Mouse (Mus musculus) heart, adult 2 months (tissue): ENCODE measurements around the gene Gm1979. TPM values are rescaled to one million over a fixed set of nuclear protein-coding genes. Genes with fewer than 3 reads are reported as not detected.
"Not testable (repeated sequence)": the region's sequence is repeated elsewhere in the genome, so short reads cannot be mapped to it uniquely, and the experiment has no call there.

Experiments
- DNase-seq, 2 experiments: peaks; one replicate each; pipeline ENCODE4 v3.0.0; 2021
- H3K27ac ChIP-seq: fragments of 200-600 bp; 2 replicates; pipeline ENCODE4 v1.8.1; 2022
- H3K27me3 ChIP-seq: fragments of 200-500 bp; 2 replicates; pipeline ENCODE4 v1.6.1; 2012; ENCODE audit warnings: mild to moderate bottlenecking, low read length, inconsistent platforms, mixed read lengths; ENCODE audit not compliant: control insufficient read depth, insufficient read depth
- H3K36me3 ChIP-seq: fragments of 200-500 bp; 2 replicates; pipeline ENCODE4 v1.6.1; 2012; ENCODE audit warnings: low read length, inconsistent platforms; ENCODE audit not compliant: control insufficient read depth, insufficient read depth
- H3K4me1 ChIP-seq: fragments of 200-500 bp; 2 replicates; pipeline ENCODE4 v1.6.1; 2011; ENCODE audit warnings: low read length; ENCODE audit not compliant: control insufficient read depth, insufficient read depth
- H3K4me3 ChIP-seq: fragments of 200-600 bp; 2 replicates; pipeline ENCODE4 v1.8.1; 2022
- H3K79me2 ChIP-seq: fragments of 200-500 bp; replicated peaks from 2 replicates; pipeline ENCODE4 v1.6.1; 2012; ENCODE audit warnings: mild to moderate bottlenecking, inconsistent platforms, low read length, moderate library complexity, mixed read lengths; ENCODE audit not compliant: control insufficient read depth, insufficient read depth
- H3K9ac ChIP-seq: fragments of 200-500 bp; 2 replicates; pipeline ENCODE4 v1.6.1; 2012; ENCODE audit warnings: low read depth, mild to moderate bottlenecking, control low read depth, inconsistent platforms, low read length, mixed read lengths
- WGBS: fragments of 180-500 bp; shearing (Covaris S2); methylation state at CpG from one replicate; pipeline ENCODE4 v1.1.7; 2018; 5-methylcytosine and 5-hydroxymethylcytosine counted together
- intact Hi-C: fragments of 180-260 bp; cut with DNase I; formaldehyde crosslinking; loops from one replicate; pipeline ENCODE4 v1.15.1; 2025
- long read RNA-seq: library from polyadenylated mRNA; stranded (forward); transcript quantifications from one replicate; pipeline ENCODE4 v2.0.0, GENCODE M21; 2021
- polyA plus RNA-seq: library from polyadenylated mRNA; depleted of rRNA; stranded (reverse); fragments of >200 nt; gene quantifications from 2 replicates; pipeline ENCODE4 v1.2.3, GENCODE M21; 2012; rRNA removed
- total RNA-seq, 2 experiments: library from RNA; stranded (reverse); gene quantifications; 2 replicates each; pipeline ENCODE4 v1.2.3; 2021

Gm1979 gene
- not detected for total RNA-seq
- polyA plus RNA-seq = not detected in 2 replicates
- long read RNA-seq = 0 reads

DNA sequence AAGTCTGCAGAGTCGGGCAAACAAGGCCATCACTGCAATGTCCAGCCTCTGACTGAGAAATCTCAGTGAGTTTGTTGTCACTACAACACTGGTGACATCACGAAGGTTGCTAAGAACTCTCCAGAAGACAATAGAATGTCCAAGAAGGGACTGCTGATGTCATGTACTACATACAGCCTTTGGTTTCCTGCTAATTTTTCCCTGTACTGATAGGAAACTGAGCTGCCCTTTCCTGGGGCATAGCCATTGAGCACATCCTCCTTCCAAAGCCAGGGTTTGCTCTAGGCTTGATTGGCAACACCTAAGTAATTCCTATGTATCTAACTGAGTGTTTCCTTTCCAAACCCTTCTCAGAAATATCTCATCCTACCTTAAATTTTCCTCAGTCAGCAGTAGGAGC is at the start of gene Gm1979:
Gene Gm1979 (minus strand): TSS at position 101 of the 400 bp plus-strand sequence.
- intact Hi-C loops, H3K9ac ChIP-seq, H3K36me3 ChIP-seq, H3K4me1 ChIP-seq, H3K27me3 ChIP-seq, H3K4me3 ChIP-seq, DNase-seq, H3K27ac ChIP-seq, H3K79me2 ChIP-seq: not testable (repeated sequence)
- 60% methylated on average over 1 of the region's 2 CpGs for WGBS

DNA sequence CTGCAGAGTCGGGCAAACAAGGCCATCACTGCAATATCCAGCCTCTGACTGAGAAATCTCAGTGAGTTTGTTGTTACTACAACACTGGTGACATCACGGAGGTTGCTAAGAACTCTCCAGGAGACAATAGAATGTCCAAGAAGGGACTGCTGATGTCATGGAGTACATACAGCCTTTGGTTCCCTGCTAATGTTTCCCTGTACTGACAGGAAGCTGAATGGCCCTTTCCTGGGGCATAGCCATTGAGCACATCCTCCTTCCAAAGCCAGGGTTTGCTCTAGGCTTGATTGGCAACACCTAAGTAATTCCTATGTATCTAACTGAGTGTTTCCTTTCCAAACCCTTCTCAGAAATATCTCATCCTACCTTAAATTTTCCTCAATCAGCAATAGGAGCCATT is 34.9 kb upstream of the Gm1979 start, which contains the start of gene Speer4a:
Gene Speer4a (minus strand): TSS at position 101 of the 400 bp plus-strand sequence.
- H3K4me1 ChIP-seq, H3K27ac ChIP-seq, H3K36me3 ChIP-seq, H3K27me3 ChIP-seq, H3K79me2 ChIP-seq, DNase-seq, H3K4me3 ChIP-seq, intact Hi-C loops, H3K9ac ChIP-seq: not testable (repeated sequence)
- WGBS = 60% methylated on average over 2 of the region's 2 CpGs

DNA sequence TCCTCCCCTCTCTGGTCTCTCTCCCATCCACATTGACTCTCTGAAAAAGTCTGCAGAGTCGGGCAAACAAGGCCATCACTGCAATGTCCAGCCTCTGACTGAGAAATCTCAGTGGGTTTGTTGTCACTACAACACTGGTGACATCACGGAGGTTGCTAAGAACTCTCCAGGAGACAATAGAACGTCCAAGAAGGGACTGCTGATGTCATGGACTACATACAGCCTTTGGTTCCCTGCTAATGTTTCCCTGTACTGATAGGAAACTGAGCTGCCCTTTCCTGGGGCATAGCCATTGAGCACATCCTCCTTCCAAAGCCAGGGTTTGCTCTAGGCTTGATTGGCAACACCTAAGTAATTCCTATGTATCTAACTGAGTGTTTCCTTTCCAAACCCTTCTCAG is 18.2 kb upstream of the Gm1979 start, which contains the start of gene Gm5862:
Gene Gm5862 (minus strand): TSS at position 101 of the 400 bp plus-strand sequence.
- H3K27me3 ChIP-seq, H3K79me2 ChIP-seq, H3K4me3 ChIP-seq, H3K27ac ChIP-seq, H3K36me3 ChIP-seq, intact Hi-C loops, DNase-seq, H3K4me1 ChIP-seq, H3K9ac ChIP-seq: not testable (repeated sequence)
- no CpG with 5 or more reads among the region's 3 CpGs for WGBS

DNA sequence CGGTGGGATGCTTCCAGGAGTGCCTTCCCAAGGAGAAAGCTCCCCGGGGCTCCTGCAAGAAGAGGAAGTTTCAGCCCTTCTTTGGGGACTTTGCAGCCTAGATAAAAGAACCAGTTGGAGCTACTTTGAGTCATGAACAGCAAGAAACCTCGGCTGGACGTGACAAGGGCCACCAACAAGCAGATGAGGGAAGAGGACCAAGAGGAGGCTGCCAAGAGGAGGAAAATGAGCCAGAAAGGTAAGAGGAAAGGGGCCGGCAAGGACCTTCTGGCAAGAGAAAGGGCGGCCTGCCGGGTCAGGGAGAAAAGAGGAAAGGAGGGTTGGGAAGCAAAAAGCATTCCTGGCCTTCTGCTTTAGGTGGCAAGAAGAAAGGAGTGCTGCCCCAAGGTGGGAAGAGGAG is 3.1 kb upstream of the Gm1979 start:
- H3K4me3 ChIP-seq, H3K9ac ChIP-seq, H3K4me1 ChIP-seq, DNase-seq, H3K27me3 ChIP-seq, H3K27ac ChIP-seq, H3K36me3 ChIP-seq, intact Hi-C loops, H3K79me2 ChIP-seq: not testable (repeated sequence)
- 50% methylated on average over 7 of the region's 7 CpGs for WGBS

DNA sequence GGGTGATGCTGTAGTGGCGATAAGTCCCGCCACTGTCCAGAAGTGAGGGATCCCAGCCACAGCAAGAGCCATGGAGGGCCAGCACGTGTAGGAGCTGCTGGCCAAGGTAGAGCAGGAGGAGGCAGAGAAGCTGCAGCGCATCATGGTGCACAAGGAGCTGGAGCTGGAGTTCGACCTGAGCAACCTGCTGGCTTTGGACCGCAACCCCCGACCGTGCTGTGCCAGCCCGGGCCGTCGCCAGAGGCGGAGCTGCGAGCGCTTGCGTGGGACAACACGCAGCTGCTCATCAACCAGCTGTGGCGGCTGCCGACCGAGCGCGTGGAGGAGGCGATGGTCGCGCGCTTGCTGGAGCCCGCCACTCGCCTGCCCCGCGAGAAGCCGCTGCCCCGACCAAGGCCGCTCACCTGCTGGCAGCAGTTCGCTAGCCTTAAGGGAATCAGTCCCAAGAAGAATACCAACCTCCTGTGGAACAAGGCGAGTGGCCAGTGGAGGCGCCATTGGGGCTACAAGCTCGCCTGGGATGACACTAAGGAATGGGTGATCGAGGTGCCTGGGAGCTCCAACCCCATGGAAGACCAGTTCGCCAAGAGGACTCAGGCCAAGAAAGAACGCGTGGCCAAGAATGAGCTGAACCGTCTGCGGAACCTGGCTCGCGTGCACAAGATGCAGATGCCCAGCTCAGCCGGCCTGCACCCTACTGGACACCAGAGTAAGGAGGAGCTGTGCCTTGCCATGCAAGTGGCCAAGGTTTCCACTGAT is 2.5 kb upstream of the Gm1979 start:
- H3K36me3 ChIP-seq, H3K4me1 ChIP-seq, H3K79me2 ChIP-seq, intact Hi-C loops, H3K27ac ChIP-seq, H3K27me3 ChIP-seq, H3K4me3 ChIP-seq, H3K9ac ChIP-seq: not testable (repeated sequence)
- peak; percentile 2 to 17 for DNase-seq
- WGBS = 19% methylated on average over 45 of the region's 45 CpGs

DNA sequence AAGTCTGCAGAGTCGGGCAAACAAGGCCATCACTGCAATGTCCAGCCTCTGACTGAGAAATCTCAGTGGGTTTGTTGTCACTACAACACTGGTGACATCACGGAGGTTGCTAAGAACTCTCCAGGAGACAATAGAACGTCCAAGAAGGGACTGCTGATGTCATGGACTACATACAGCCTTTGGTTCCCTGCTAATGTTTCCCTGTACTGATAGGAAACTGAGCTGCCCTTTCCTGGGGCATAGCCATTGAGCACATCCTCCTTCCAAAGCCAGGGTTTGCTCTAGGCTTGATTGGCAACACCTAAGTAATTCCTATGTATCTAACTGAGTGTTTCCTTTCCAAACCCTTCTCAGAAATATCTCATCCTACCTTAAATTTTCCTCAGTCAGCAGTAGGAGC is 16.0 kb downstream of the Gm1979 start, which contains the start of gene Gm21698:
Gene Gm21698 (minus strand): TSS at position 101 of the 400 bp plus-strand sequence.
- H3K36me3 ChIP-seq, H3K4me1 ChIP-seq, H3K27ac ChIP-seq, H3K9ac ChIP-seq, H3K27me3 ChIP-seq, intact Hi-C loops, H3K4me3 ChIP-seq, DNase-seq, H3K79me2 ChIP-seq: not testable (repeated sequence)
- WGBS = no CpG with 5 or more reads among the region's 3 CpGs

DNA sequence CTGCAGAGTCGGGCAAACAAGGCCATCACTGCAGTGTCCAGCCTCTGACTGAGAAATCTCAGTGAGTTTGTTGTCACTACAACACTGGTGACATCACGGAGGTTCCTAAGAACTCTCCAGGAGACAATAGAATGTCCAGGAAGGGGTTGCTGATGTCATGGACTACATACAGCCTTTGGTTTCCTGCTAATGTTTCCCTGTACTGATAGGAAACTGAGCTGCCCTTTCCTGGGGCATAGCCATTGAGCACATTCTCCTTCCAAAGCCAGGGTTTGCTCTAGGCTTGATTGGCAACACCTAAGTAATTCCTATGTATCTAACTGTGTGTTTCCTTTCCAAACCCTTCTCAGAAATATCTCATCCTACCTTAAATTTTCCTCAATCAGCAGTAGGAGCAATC is 32.0 kb downstream of the Gm1979 start, which contains the start of gene Gm21680:
Gene Gm21680 (minus strand): TSS at position 101 of the 400 bp plus-strand sequence.
- intact Hi-C loops, H3K27ac ChIP-seq, H3K79me2 ChIP-seq, H3K4me1 ChIP-seq, H3K4me3 ChIP-seq, H3K36me3 ChIP-seq, DNase-seq, H3K9ac ChIP-seq, H3K27me3 ChIP-seq: not testable (repeated sequence)
- no CpG with 5 or more reads among the region's 2 CpGs for WGBS

DNA sequence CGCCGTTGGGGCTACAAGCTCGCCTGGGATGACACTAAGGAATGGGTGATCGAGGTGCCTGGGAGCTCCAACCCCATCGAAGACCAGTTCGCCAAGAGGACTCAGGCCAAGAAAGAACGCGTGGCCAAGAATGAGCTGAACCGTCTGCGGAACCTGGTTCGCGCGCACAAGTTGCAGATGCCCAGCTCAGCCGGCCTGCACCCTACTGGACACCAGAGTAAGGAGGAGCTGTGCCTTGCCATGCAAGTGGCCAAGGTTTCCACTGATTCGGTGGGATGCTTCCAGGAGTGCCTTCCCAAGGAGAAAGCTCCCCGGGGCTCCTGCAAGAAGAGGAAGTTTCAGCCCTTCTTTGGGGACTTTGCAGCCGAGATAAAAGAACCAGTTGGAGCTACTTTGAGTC is 47.5 kb downstream of the Gm1979 start:
- DNase-seq, H3K27me3 ChIP-seq, H3K9ac ChIP-seq, H3K36me3 ChIP-seq, intact Hi-C loops, H3K4me1 ChIP-seq, H3K79me2 ChIP-seq, H3K27ac ChIP-seq, H3K4me3 ChIP-seq: not testable (repeated sequence)
- 43% methylated on average over 17 of the region's 17 CpGs for WGBS

DNA sequence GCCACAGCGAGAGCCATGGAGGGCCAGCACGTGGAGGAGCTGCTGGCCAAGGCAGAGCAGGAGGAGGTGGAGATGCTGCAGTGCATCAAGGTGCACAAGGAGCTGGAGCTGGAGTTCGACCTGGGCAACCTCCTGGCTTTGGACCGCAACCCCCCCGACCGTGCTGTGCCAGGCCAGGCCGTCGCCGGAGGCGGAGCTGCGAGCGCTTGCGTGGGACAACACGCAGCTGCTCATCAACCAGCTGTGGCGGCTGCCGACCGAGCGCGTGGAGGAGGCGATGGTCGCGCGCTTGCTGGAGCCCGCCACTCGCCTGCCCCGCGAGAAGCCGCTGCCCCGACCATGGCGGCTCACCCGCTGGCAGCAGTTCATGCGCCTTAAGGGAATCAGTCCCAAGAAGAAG is 48.0 kb downstream of the Gm1979 start:
- H3K4me3 ChIP-seq, intact Hi-C loops, H3K9ac ChIP-seq, H3K36me3 ChIP-seq, H3K4me1 ChIP-seq, H3K27me3 ChIP-seq, H3K27ac ChIP-seq, H3K79me2 ChIP-seq, DNase-seq: not testable (repeated sequence)
- WGBS = 23% methylated on average over 32 of the region's 32 CpGs

DNA sequence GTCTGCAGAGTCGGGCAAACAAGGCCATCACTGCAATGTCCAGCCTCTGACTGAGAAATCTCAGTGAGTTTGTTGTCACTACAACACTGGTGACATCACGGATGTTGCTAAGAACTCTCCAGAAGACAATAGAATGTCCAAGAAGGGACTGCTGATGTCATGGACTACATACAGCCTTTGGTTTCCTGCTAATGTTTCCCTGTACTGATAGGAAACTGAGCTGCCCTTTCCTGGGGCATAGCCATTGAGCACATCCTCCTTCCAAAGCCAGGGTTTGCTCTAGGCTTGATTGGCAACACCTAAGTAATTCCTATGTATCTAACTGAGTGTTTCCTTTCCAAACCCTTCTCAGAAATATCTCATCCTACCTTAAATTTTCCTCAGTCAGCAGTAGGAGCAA is 50.3 kb downstream of the Gm1979 start, which contains the start of gene Gm21671:
Gene Gm21671 (minus strand): TSS at position 101 of the 400 bp plus-strand sequence.
- H3K4me3 ChIP-seq, H3K36me3 ChIP-seq, DNase-seq, H3K27ac ChIP-seq, H3K9ac ChIP-seq, H3K4me1 ChIP-seq, H3K79me2 ChIP-seq, intact Hi-C loops, H3K27me3 ChIP-seq: not testable (repeated sequence)
- 46% methylated on average over 2 of the region's 2 CpGs for WGBS
